Mouse (Mus musculus) MEL (cell line): ENCODE measurements around the gene Nfkbid. TPM values are rescaled to one million over a fixed set of nuclear protein-coding genes. Genes with fewer than 3 reads are reported as not detected.

Experiments
- DNase-seq: peaks from one replicate; pipeline ENCODE4 v3.0.0; 2011; ENCODE audit warnings: low read depth, low spot score
- H3K27ac ChIP-seq: 2 replicates; pipeline ENCODE4 v1.5.1; 2012; ENCODE audit warnings: low read depth, mild to moderate bottlenecking, control low read depth, low read length, moderate library complexity; ENCODE audit not compliant: control insufficient read depth
- H3K27me3 ChIP-seq, 2 experiments: fragments of 150-350 bp in 1 of 2; sonication (generic) in 1 of 2; 2 replicates each; pipeline ENCODE4 v1.6.1; 2012; ENCODE audit warnings: low read length in 2 of 2, mild to moderate bottlenecking in 2 of 2, improper control_type of control experiment in 1 of 2, moderate library complexity in 1 of 2; ENCODE audit not compliant: insufficient read depth in 2 of 2, control insufficient read depth in 1 of 2
- H3K36me3 ChIP-seq, 2 experiments: 2 replicates each; pipeline ENCODE4 v1.6.1; 2012 to 2014; ENCODE audit warnings: low read length in 2 of 2, improper control_type of control experiment in 1 of 2, inconsistent platforms in 1 of 2, mild to moderate bottlenecking in 1 of 2; ENCODE audit not compliant: insufficient read depth in 2 of 2, control insufficient read depth in 1 of 2
- H3K4me1 ChIP-seq, 2 experiments: fragments of 150-350 bp in 1 of 2; sonication (generic) in 1 of 2; 2 replicates each; pipeline ENCODE4 v1.6.1; 2012; ENCODE audit warnings: low read length in 2 of 2, improper control_type of control experiment in 1 of 2, mild to moderate bottlenecking in 1 of 2; ENCODE audit not compliant: insufficient read depth in 2 of 2, control insufficient read depth in 1 of 2
- H3K4me3 ChIP-seq, 2 experiments: fragments of 150-350 bp in 1 of 2; sonication (generic) in 1 of 2; 2 replicates each; pipeline ENCODE4 v1.5.1; 2012; ENCODE audit warnings: low read depth in 2 of 2, low read length in 2 of 2, mild to moderate bottlenecking in 2 of 2, moderate library complexity in 2 of 2, control low read depth in 1 of 2, improper control_type of control experiment in 1 of 2; ENCODE audit not compliant: control insufficient read depth in 1 of 2, insufficient read depth in 1 of 2
- H3K79me2 ChIP-seq: 2 replicates; pipeline ENCODE4 v1.6.1; 2012; ENCODE audit warnings: mild to moderate bottlenecking, low read length, moderate library complexity; ENCODE audit not compliant: control insufficient read depth, poor library complexity, insufficient read depth
- H3K9ac ChIP-seq: 2 replicates; pipeline ENCODE4 v1.6.1; 2012; ENCODE audit warnings: low read depth, mild to moderate bottlenecking, control low read depth, low read length, moderate library complexity; ENCODE audit not compliant: control insufficient read depth, poor library complexity, severe bottlenecking
- H3K9me3 ChIP-seq: fragments of 150-350 bp; sonication (generic); replicated peaks from 2 replicates; pipeline ENCODE4 v1.6.1; 2012; ENCODE audit warnings: mild to moderate bottlenecking, low read length, improper control_type of control experiment, moderate library complexity; ENCODE audit not compliant: insufficient read depth
- BHLHE40 ChIP-seq: IDR thresholded peaks from 2 replicates; pipeline ENCODE4 v1.6.1; 2012; ENCODE audit warnings: low read depth, mild to moderate bottlenecking, inconsistent platforms, low read length, improper control_type of control experiment, borderline replicate concordance
- CHD1 ChIP-seq: IDR thresholded peaks from 2 replicates; pipeline ENCODE4 v1.6.1; 2012; ENCODE audit warnings: low read depth, mild to moderate bottlenecking, inconsistent platforms, low read length, improper control_type of control experiment
- CHD2 ChIP-seq: IDR thresholded peaks from 2 replicates; pipeline ENCODE4 v1.6.1; 2011; ENCODE audit warnings: low read length, improper control_type of control experiment
- CTCF ChIP-seq, 3 experiments: IDR thresholded peaks in 2 of 3; conservative IDR thresholded peaks in 1 of 3; 2 replicates each; pipeline ENCODE4 v1.5.1; 2011 to 2012; ENCODE audit warnings: low read length in 3 of 3, low read depth in 2 of 3, mild to moderate bottlenecking in 2 of 3, improper control_type of control experiment in 1 of 3, inconsistent platforms in 1 of 3, mixed read lengths in 1 of 3, moderate library complexity in 1 of 3; ENCODE audit not compliant: control insufficient read depth in 1 of 3, insufficient read depth in 1 of 3, poor library complexity in 1 of 3, severe bottlenecking in 1 of 3
- E2F4 ChIP-seq: IDR thresholded peaks from 2 replicates; pipeline ENCODE4 v1.6.1; 2011; ENCODE audit warnings: low read depth, low read length, improper control_type of control experiment, borderline replicate concordance
- ELF1 ChIP-seq: IDR thresholded peaks from 2 replicates; pipeline ENCODE4 v1.6.1; 2014; ENCODE audit warnings: low read depth, mild to moderate bottlenecking, inconsistent platforms, low read length, improper control_type of control experiment, moderate library complexity
- EP300 ChIP-seq, 2 experiments: IDR thresholded peaks; 2 replicates each; pipeline ENCODE4 v1.6.1; 2011; ENCODE audit warnings: improper control_type of control experiment in 2 of 2, low read length in 2 of 2, low read depth in 1 of 2, mild to moderate bottlenecking in 1 of 2
- GATA1 ChIP-seq: IDR thresholded peaks from 2 replicates; pipeline ENCODE4 v1.6.1; 2011; ENCODE audit warnings: low read depth, low read length, improper control_type of control experiment
- HCFC1 ChIP-seq: IDR thresholded peaks from 2 replicates; pipeline ENCODE4 v1.6.1; 2012; ENCODE audit warnings: low read depth, mild to moderate bottlenecking, inconsistent platforms, low read length, improper control_type of control experiment, moderate library complexity
- JUND ChIP-seq: IDR thresholded peaks from 2 replicates; pipeline ENCODE4 v1.6.1; 2011; ENCODE audit warnings: low read depth, mild to moderate bottlenecking, improper control_type of control experiment, low read length
- KAT2A ChIP-seq: conservative IDR thresholded peaks from 2 replicates; pipeline ENCODE4 v1.6.1; 2012; ENCODE audit warnings: low read depth, low read length, improper control_type of control experiment, inconsistent platforms
- MAFK ChIP-seq: IDR thresholded peaks from 2 replicates; pipeline ENCODE4 v1.6.1; 2011; ENCODE audit warnings: low read depth, mild to moderate bottlenecking, low read length, improper control_type of control experiment, borderline replicate concordance
- MAZ ChIP-seq: IDR thresholded peaks from 2 replicates; pipeline ENCODE4 v1.6.1; 2012; ENCODE audit warnings: low read depth, mild to moderate bottlenecking, inconsistent platforms, low read length, improper control_type of control experiment
- MXI1 ChIP-seq: IDR thresholded peaks from 2 replicates; pipeline ENCODE4 v1.6.1; 2011; ENCODE audit warnings: mild to moderate bottlenecking, low read depth, low read length, improper control_type of control experiment
- MYC ChIP-seq: IDR thresholded peaks from 2 replicates; pipeline ENCODE4 v1.6.1; 2011; ENCODE audit warnings: low read depth, mild to moderate bottlenecking, low read length, improper control_type of control experiment, moderate library complexity
- NELFE ChIP-seq: IDR thresholded peaks from 2 replicates; pipeline ENCODE4 v1.6.1; 2011; ENCODE audit warnings: low read depth, low read length, improper control_type of control experiment
- NRF1 ChIP-seq: IDR thresholded peaks from 2 replicates; pipeline ENCODE4 v1.6.1; 2014; ENCODE audit warnings: low read depth, mild to moderate bottlenecking, inconsistent platforms, low read length, improper control_type of control experiment, moderate library complexity; ENCODE audit not compliant: poor library complexity, insufficient read depth, severe bottlenecking
- POLR2AphosphoS2 ChIP-seq: IDR thresholded peaks from 2 replicates; pipeline ENCODE4 v1.6.1; 2011; ENCODE audit warnings: low read length, improper control_type of control experiment
- POLR2AphosphoS5 ChIP-seq: IDR thresholded peaks from 2 replicates; pipeline ENCODE4 v1.6.1; 2012; ENCODE audit warnings: low read depth, borderline replicate concordance, mild to moderate bottlenecking, inconsistent platforms, low read length, moderate library complexity, mixed read lengths
- RAD21 ChIP-seq: IDR thresholded peaks from 2 replicates; pipeline ENCODE4 v1.6.1; 2011; ENCODE audit warnings: mild to moderate bottlenecking, low read depth, low read length, improper control_type of control experiment
- RCOR1 ChIP-seq: IDR thresholded peaks from 2 replicates; pipeline ENCODE4 v1.6.1; 2012; ENCODE audit warnings: low read depth, mild to moderate bottlenecking, inconsistent platforms, low read length, improper control_type of control experiment
- SIN3A ChIP-seq: IDR thresholded peaks from 2 replicates; pipeline ENCODE4 v1.6.1; 2012; ENCODE audit warnings: low read length, improper control_type of control experiment, inconsistent platforms
- SMC3 ChIP-seq: IDR thresholded peaks from 2 replicates; pipeline ENCODE4 v1.6.1; 2011; ENCODE audit warnings: low read depth, low read length, improper control_type of control experiment
- TAL1 ChIP-seq: IDR thresholded peaks from 2 replicates; pipeline ENCODE4 v1.6.1; 2012; ENCODE audit warnings: mild to moderate bottlenecking, inconsistent platforms, low read length, moderate library complexity, mixed read lengths
- TBP ChIP-seq: IDR thresholded peaks from 2 replicates; pipeline ENCODE4 v1.8.0; 2011; ENCODE audit warnings: low read depth, low read length, improper control_type of control experiment
- USF1 ChIP-seq: IDR thresholded peaks from 2 replicates; pipeline ENCODE4 v1.6.1; 2014; ENCODE audit warnings: low read depth, mild to moderate bottlenecking, inconsistent platforms, low read length, improper control_type of control experiment, moderate library complexity
- USF2 ChIP-seq, 2 experiments: IDR thresholded peaks; 2 replicates each; pipeline ENCODE4 v1.6.1; 2011 to 2012; ENCODE audit warnings: improper control_type of control experiment in 2 of 2, low read length in 2 of 2, borderline replicate concordance in 1 of 2, inconsistent platforms in 1 of 2, low read depth in 1 of 2, mild to moderate bottlenecking in 1 of 2; ENCODE audit not compliant: insufficient read depth in 1 of 2
- ZC3H11A ChIP-seq: IDR thresholded peaks from 2 replicates; pipeline ENCODE4 v1.6.1; 2012; ENCODE audit warnings: low read depth, mild to moderate bottlenecking, inconsistent platforms, low read length, improper control_type of control experiment
- ZKSCAN1 ChIP-seq: IDR thresholded peaks from 2 replicates; pipeline ENCODE4 v1.6.1; 2012; ENCODE audit warnings: low read depth, mild to moderate bottlenecking, inconsistent platforms, low read length, improper control_type of control experiment, moderate library complexity
- polyA plus RNA-seq, 2 experiments: library from polyadenylated mRNA; stranded (reverse) in 1 of 2; unstranded in 1 of 2; fragments of >175 nt in 1 of 2; fragments of >200 nt in 1 of 2; gene quantifications; 2 replicates each; pipeline versions ENCODE4 v1.2.1 to v1.2.4; 2012; ENCODE audit warnings: low replicate concordance in 2 of 2, low read depth in 1 of 2; ENCODE audit not compliant: insufficient read length in 2 of 2, insufficient read depth in 1 of 2, missing spikeins in 1 of 2
- total RNA-seq: library from RNA; depleted of rRNA; stranded (reverse); fragments of 300-350 nt; gene quantifications from 2 replicates; pipeline ENCODE4 v1.2.3, GENCODE M21; 2012

Gene Nfkbid
- total and polyA plus RNA-seq, 3 experiments: 7.0 to 16.7 TPM; not detected in 1

DNA sequence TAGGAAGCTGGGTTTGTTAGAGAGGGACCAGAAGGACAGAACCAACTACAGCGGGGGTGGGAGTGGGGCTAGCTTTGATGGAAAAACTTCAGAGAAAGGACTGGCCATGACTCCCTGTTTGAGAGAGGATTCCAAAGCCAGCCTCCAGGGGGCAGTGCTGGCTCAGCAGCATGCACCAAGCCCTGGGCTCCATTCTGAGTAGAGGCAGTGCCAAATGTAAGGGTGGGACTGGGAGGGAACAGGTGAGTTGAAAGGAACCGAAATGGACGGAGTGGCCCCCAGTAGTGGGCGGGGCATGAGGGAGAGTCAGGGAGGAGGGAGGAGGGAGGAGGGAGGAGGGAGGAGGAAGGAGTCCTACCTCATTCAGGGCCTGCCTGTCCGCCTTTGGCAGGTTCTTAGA is 19.2 kb downstream of the Nfkbid start:
- Histone ChIP-seq H3K4me3 (no peak overlapping the region), H3K4me1 (peaks cover 0 to 8% of the 10 kb centered on the region in 2 experiments; a peak in 1 of 4 replicates), H3K79me2 (no peaks in the 10 kb centered on the region; the same call in 1 of the 2 replicates), H3K27me3 (no peaks in the 10 kb centered on the region)
- peak; percentile 50 for DNase-seq
- TF ChIP-seq EP300 (IDR thresholded peaks at IDR 0.05; ENCODE audit: low read depth in 1 of 2, low read length in 2 of 2) (no peak), MXI1 (no peak), RCOR1 (no peak), NRF1 (no peak), CTCF (IDR thresholded peaks at IDR 0.05 in 2 of 3, conservative IDR thresholded peaks at IDR 0.05 in 1 of 3; ENCODE audit: control insufficient read depth in 1 of 3, insufficient read depth in 1 of 3, low read depth in 2 of 3, low read length in 3 of 3, poor library complexity in 1 of 3, severe bottlenecking in 1 of 3) (peak; percentile 63 to 89 (median 74)), ZC3H11A (0 out of 2 replicates have a peak, but pooled peaks have one; percentile 30), MAFK (peak; percentile 75; the same call in 1 of the 2 replicates), MYC (no peak), HCFC1 (no peak), ZKSCAN1 (no peak), NELFE (no peak), MAZ (no peak), ELF1 (no peak), BHLHE40 (no peak), GATA1 (no peak), TBP (no peak), SIN3A (no peak), CHD2 (no peak), CHD1 (no peak), JUND (no peak), POLR2AphosphoS5 (no peak), POLR2AphosphoS2 (no peak), SMC3 (peak; percentile 52), USF2 (IDR thresholded peaks at IDR 0.05; ENCODE audit: borderline replicate concordance in 1 of 2, insufficient read depth in 1 of 2, low read depth in 1 of 2, low read length in 2 of 2) (no peak), USF1 (no peak), TAL1 (no peak), KAT2A (no peak), RAD21 (peak; percentile 52), E2F4 (no peak)
- TF ChIP-seq, all 39 proteins: peak for 5
- H3K9ac ChIP-seq: no peak overlapping the region
- H3K9me3 ChIP-seq: no peaks in the 10 kb centered on the region
- H3K36me3 ChIP-seq: no peaks in the 10 kb centered on the region; a peak in 1 of 4 replicates
- no peak overlapping the region for H3K27ac ChIP-seq
